Mouse (Mus musculus) frontal cortex, postnatal 10 days (tissue): ENCODE measurements around the gene Tfip11.
A peak's percentile ranks its signal among the peaks of the same experiment; 100 is the strongest.

Experiments used
- DNase-seq, 2 experiments: peaks; one replicate each; pipeline ENCODE4 v3.0.0; 2022; ENCODE audit warnings: low spot score in 2 of 2, mixed read lengths in 1 of 2

The Tfip11 gene

DNA sequence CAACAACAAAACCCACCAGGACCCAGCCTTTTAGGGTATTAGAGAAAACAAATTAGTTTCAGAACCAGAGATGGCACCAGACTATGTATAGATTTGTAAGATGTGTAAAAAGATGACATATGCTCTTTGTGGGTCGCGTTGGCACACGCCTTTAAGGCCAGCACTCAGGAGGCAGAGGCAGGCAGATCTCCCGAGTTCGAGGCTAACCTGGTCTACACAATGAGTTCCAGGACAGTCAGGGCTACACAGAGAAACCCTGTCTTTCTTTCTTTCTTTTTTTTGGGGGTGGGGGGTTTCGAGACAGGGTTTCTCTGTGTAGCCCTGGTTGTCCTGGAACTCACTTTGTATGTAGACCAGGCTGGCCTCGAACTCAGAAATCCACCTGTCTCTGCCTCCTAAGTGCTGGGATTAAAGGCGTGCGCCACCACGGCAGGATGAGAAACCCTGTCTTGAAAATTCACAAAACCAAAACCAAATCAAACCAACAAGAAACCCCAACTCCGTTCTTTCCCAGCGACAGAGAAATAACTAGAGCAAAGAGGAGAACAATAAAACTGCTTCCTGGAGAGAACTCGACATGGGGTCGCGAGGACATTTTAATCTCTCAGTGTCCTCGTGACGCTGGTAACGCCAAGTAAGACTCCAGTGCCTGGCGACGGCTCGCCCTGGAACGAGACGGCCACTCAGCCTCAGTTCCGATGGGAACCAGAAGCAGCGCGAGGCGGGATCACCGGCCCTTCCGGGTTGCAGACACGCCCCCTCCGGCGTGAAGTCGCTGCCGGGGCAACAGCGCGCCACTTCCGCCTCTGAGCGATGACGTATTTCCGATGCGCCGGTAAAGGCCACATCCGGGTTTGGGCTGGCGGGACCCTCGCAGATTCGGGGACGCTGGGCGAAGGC, at the start of gene Tfip11:
Tfip11 (plus strand) TSS at position 813 of the 900 bp plus-strand sequence.
- DNase-seq: peak; percentile 94 to 97

- DNase-seq: no peak
Measured at GRCm38 (mm10) chr5:112276907-112277348, 49.2 kb upstream of the Tfip11 start.

GRCm38 (mm10) chr5:112277906-112278470, 48.2 kb upstream of the Tfip11 start:
- DNase-seq: no peak

DNA sequence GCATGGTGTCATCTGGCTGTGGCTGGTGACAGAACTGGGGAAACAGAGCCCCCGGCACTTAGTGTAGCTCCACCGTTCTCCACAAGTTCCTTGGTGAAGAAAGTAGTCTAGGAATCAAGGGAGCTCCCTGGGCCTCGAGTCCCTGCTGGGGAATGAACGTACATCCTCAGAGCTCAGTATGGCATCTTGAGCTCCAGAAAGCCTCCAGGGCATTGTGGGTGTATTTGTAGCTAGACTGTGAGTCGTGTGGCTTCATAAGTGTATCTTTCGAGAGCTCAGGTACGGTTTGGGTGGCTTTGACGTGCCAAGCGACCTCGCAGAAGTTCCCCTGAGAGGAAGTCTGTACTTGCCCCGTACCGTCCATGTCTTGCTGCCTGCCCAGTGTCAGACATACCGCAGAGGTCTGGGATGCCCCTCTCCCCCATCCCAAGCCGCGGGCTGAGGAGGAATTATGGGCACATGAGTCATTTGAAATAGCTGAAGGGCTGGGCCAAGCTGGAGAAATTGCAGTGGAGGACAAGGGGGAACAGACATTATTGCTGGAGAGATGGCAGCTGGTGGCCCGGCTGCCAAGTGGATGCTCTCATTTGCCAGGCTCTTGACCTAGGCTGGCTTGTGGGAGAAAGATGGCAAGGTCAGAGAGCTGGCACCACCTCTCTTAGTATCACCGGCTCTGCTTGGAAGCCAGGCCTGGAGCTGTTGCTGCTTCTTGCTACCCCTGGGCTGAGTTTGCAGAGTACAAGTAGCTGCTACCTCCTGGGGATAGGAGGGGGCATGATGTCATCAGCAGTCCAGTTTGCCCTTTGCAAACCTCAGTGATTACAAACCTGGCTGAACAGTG, 46.8 kb upstream of the Tfip11 start:
- DNase-seq: no peak

GRCm38 (mm10) chr5:112280151-112280550, 46.0 kb upstream of the Tfip11 start:
- no peak for DNase-seq

DNA sequence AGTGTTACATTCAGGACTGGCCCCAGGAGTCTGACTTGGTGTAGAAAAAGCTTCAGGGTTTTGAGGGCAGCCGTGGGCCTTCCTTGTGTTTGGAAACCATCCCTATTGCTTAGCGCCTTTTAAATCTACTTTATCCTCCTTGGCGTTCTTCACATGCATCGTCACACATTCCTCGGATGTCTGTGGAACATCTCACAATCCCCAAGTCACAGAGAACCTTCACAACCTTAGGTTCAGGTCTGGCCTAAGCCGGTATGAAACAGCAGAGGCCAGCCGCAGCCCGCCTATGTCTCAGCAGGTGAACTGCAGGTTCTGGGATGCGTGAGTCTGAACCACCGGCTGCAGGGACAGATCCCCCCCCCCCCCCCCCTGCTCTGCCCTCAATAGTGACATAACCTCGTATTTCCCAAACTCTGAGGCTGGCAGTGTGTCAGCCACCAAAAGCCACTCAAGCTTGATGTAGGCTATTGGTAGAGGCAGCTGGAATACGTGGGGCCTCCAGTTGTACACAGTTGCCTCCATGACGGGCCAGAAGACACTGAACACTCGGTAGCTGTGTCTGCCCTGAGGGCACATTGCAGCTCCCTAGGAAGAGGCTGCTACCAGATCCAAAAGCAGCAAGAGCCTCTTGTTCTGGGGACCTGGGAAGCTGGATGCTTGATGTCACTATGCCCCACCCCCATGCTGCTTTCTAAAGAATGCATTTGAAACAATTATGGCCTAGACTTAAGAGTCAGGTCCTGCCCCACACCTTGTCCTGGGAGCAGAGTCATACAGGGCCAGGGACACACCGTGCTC, 45.1 kb upstream of the Tfip11 start:
- no peak for DNase-seq

GRCm38 (mm10) chr5:112281676-112282075, 44.5 kb upstream of the Tfip11 start:
- no peak for DNase-seq

GRCm38 (mm10) chr5:112282123-112282779, 43.9 kb upstream of the Tfip11 start:
- DNase-seq: no peak

- DNase-seq: no peak
Measured at GRCm38 (mm10) chr5:112282780-112283482, 43.2 kb upstream of the Tfip11 start.

DNA sequence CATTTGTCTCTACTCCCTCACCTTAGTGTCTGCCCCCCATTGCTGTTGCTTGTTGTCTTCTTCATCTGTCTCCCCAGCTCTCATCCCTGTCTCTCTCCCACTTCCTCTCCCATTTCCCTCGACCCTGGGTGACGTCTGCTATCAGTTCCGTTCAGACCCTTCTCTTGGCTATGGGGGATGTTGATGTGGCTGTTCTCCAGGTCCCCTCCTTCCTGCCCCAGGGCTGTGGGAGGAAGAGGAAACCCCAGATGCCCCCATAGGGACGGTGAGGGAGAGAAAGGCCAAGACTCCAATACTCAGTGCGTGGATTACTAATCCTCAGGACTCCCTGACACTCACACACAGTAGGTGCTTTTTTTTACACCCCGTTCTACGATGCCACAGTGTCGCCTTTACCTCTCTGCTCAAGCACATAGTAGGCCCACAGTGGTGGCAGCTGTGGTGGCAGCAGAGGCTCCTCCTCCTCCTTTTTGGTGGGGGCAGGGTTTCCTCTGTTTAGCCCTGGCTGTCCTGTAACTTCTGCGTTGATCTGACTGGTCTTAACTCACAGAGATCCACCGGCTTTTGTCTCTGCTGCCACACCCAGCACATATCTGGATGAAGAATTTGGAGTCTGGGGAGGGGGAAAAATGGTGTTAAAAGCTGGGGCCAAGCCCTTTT, 42.5 kb upstream of the Tfip11 start:
- DNase-seq: no peak

GRCm38 (mm10) chr5:112284203-112284582, 42.0 kb upstream of the Tfip11 start:
- DNase-seq: no peak

DNA sequence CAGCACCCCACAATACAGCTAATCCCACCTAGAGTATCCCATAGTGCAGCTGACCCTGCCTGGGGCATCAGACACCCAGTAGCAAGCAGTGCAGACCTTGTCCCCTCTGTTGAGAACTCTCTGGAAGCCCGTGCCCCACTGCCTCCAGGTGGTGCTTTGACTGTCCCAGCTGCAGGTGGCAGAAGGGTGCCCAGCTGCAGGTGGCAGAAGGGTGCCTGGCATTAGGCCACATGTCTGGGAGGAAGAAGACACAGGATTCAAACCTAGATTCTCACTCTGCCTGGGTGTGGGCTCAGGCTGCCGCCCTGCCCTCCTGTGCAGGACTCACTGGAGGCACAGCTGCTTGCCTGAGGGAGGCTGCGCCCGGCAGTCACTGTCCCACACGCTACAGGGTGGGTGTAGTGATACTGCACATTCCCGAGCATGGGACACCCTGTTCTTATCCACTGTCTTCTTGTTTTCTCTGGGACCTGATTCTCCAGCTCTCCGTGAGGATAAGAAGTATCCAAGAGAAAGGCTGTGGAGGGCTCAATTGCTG, 40.5 kb upstream of the Tfip11 start:
- DNase-seq: no peak

- no peak for DNase-seq
Measured at GRCm38 (mm10) chr5:112286608-112286983, 39.6 kb upstream of the Tfip11 start.

DNA sequence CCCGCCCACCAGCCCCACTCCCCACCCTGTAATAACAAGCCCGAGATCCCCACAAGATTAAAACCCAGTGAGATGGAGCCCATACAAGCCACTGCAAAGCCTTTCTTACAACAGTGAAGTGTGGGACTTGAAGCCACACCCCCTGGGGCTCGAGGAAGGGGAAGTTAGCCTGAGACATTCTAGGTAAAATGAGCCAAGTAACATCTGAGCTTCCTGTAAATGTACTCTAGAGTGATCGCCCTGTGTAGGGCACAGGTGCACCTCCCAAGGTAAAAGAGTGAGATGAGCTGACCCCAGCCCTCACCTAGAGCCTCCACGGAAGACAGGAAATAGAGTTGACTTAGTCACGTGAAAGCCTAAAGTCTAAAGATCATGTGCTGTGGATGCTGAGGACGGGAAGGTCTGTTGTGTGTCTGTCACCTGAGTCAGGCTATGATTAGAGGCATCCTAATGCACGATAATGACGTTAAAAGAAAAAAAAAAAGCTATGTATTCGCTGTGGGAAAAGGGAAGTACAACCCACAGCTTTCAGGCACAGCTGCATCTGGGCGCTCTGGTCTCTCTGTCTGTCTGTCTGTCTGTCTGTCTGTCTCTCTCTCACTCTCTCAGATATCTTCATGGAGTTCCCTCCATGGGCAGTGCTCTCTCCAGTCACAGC, 39.0 kb upstream of the Tfip11 start:
- no peak for DNase-seq

GRCm38 (mm10) chr5:112287652-112288051, 38.5 kb upstream of the Tfip11 start:
- no peak for DNase-seq

GRCm38 (mm10) chr5:112288193-112289141, 37.7 kb upstream of the Tfip11 start:
- no peak for DNase-seq

DNA sequence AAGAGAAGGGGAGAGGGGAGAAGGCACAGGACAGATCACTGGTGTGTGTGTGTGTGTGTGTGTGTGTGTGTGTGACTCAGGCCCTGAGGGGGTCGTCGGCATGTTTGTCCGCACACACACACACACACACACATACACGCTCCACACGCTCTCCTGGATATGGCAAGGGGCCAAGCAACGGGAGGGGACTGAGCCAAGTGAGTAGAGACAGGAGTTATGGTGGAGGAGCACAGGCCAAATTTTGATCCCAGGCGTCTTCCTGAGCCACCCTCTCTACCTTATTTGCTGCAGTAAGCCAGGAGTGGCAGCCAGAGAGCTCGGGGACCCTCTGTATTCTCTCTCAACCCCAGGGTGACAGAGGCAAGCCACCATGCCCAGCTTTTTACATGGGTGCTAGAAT, 36.9 kb upstream of the Tfip11 start:
- DNase-seq: no peak
